Mouse (Mus musculus): Measurements from ENCODE around the gene Pttg1. TPM values are rescaled to one million over a fixed set of nuclear protein-coding genes. Genes with fewer than 3 reads are reported as not detected.
A peak's percentile ranks its signal among the peaks of the same experiment; 100 is the strongest.

Gene Pttg1
- polyA plus RNA-seq, 1 experiment from 2014 or later = 85.6 TPM

DNA sequence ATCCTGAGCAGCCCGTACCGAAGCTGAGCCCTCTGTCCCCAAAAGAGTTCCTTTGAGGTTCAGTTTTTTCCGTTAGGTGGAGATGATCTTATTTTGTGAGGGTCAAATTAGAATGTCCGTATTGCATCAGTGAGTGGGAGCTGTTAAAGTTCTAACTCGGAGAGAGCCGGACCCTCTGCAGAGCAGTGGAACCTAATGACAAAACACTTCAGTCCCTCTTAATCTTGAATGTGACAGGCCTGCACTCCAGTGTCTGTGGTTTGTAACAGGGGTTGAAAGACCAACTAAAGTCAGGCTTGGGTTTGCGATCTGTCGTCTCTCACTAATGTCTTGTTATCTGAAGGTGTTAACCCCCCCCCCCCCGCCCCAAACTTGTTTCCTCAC, 8.0 kb upstream of the Pttg1 start:
- H3K27ac ChIP-seq = no peak overlapping the region
- peak; percentile 66 for ATAC-seq (ENCODE audit: low FRiP score)
- H3K4me3 ChIP-seq = peak overlapping the region; percentile 72
- H3K4me2 ChIP-seq (replicated peaks) = peak overlapping the region; percentile 86
- H3K9me3 ChIP-seq (replicated peaks) = no peaks in the 10 kb centered on the region
- peak overlapping the region; percentile 68 for H3K9ac ChIP-seq
- H3K27me3 ChIP-seq = no peaks in the 10 kb centered on the region
- H3K36me3 ChIP-seq = peaks cover 18% of the 10 kb centered on the region
- H3K4me1 ChIP-seq = peaks cover 9% of the 10 kb centered on the region
- WGBS = 4% methylated on average over 9 of the region's 9 CpGs

DNA sequence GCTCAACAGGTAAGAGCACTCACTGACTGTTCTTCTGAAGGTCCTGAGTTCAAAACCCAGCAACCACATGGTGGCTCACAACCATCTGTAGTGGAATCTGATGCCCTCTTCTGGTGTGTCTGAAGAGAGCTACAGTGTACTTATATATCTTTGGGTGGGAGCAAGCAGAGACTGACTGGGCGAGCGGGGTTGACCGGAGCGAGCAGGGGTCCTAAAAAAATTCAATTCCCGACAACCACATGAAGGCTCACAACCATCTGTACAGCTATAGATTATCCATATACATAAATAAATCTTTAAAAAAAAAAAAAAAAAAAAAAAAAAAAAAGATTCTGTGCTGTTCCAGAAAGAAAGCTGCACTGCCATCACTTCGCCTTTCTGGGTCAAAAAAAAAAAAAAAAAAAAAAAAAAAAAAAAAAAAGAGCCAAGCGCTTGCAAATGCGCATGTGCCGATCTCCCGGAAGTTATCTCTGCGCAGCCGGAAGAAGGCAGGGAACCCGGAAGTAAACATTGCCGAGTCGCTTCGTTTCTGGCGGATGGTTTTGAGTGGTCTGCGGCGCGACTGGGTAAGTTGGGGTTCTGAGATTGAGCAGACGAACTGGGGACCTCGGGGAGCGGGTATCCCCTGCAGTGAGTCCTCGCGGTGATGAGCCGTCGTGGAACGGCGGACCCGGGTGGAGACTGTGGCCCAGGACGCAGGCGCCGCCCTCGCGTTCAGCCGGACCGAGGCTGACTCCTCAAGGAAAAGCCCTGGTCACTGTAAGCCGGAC, 7.4 kb upstream of the Pttg1 start, which contains the start of gene Slu7:
Gene Slu7, plus strand, starts transcription at position 491 of the 770 bp plus-strand sequence.
- peak within 1 kb of the TSS; percentile 72 for H3K4me3 ChIP-seq
- ATAC-seq (ENCODE audit: low FRiP score) = peak; percentile 91
- peaks cover 12% of the 10 kb centered on the region for H3K36me3 ChIP-seq
- H3K27ac ChIP-seq = no peak within 1 kb of the TSS
- H3K27me3 ChIP-seq = no peaks in the 10 kb centered on the region
- peaks cover 9% of the 10 kb centered on the region for H3K4me1 ChIP-seq
- H3K9ac ChIP-seq = peak within 1 kb of the TSS; percentile 68
- 9% methylated on average over 37 of the region's 38 CpGs for WGBS
- H3K4me2 ChIP-seq (replicated peaks) = peak within 1 kb of the TSS; percentile 86
- no peaks in the 10 kb centered on the region for H3K9me3 ChIP-seq (replicated peaks)

DNA sequence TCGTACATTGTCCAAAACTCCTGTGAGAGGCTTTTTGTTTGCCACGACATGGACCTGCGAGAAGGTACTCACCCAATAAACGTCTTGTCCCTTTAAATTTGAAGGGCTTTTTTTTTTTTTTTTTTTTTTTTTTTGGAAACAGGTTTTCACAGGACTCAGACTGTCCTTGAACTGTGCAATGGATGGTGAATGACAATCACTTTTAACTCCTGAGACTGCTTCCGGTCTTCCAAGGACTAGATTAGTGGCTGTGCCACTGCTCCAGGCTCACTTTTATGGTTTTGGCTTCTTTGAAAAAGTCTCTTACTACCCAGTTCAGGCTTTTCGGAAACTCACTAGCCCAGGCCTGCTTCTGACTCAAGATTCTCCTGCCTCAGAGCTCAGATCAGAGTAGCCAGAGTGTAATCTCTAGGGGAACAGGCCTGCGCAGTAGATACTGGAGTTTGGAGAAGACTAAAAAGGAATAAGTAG, 398 bp upstream of the Pttg1 start:
- peak overlapping the region; percentile 53 for H3K4me2 ChIP-seq (replicated peaks)
- 22% methylated on average over 7 of the region's 7 CpGs for WGBS
- H3K4me1 ChIP-seq = peaks cover 3% of the 10 kb centered on the region; the same call in 1 of the 2 replicates
- H3K9me3 ChIP-seq (replicated peaks) = no peaks in the 10 kb centered on the region
- no peaks in the 10 kb centered on the region for H3K27me3 ChIP-seq
- no peak overlapping the region for H3K9ac ChIP-seq
- H3K4me3 ChIP-seq = peak overlapping the region; percentile 52
- no peak overlapping the region for H3K27ac ChIP-seq
- ATAC-seq (ENCODE audit: low FRiP score) = no peak
- 0 out of 2 replicates have a peak, but pooled peaks cover 3% of the 10 kb centered on the region for H3K36me3 ChIP-seq

- Histone ChIP-seq H3K9ac (no peak overlapping the region), H3K4me2 (replicated peaks) (peak overlapping the region; percentile 53), H3K4me1 (peaks cover 3% of the 10 kb centered on the region; the same call in 1 of the 2 replicates), H3K27ac (no peak overlapping the region), H3K9me3 (replicated peaks) (no peaks in the 10 kb centered on the region), H3K27me3 (no peaks in the 10 kb centered on the region), H3K36me3 (0 out of 2 replicates have a peak, but pooled peaks cover 7% of the 10 kb centered on the region), H3K4me3 (peak overlapping the region; percentile 52; the same call in 1 of the 2 replicates)
- 93% methylated on average over 9 of the region's 9 CpGs for WGBS
- ATAC-seq (ENCODE audit: low FRiP score) = peak; percentile 11; the same call in 1 of the 2 replicates
These were observed 813 bp downstream of the Pttg1 start for GRCm38 (mm10) chr11:43425166-43425709.

DNA sequence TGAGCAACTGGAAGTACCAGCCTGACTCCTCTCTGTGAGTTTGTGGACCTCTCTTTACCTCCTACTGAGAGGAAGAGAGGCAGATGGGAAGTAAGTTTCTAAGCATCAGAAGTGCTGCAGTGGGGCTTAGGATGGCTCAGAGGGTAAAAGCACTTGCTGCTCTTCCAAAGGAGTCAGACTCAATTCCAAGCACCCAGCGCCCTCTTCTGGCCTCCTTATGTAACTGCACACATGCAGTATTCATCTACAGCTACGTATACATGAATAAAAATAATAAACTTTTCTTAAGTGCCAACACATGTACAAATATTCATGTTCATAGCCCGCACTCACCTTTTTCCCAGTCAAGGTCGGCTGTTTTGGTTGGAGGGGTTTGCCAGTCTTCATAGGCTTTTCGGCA, 1.7 kb downstream of the Pttg1 start:
- no peak overlapping the region for H3K27ac ChIP-seq
- no peak overlapping the region for H3K4me2 ChIP-seq (replicated peaks)
- H3K9ac ChIP-seq = no peak overlapping the region
- H3K36me3 ChIP-seq = 0 out of 2 replicates have a peak, but pooled peaks cover 7% of the 10 kb centered on the region
- 77% methylated on average over 5 of the region's 5 CpGs for WGBS
- H3K4me1 ChIP-seq = peaks cover 3% of the 10 kb centered on the region; the same call in 1 of the 2 replicates
- H3K27me3 ChIP-seq = no peaks in the 10 kb centered on the region
- no peak for ATAC-seq (ENCODE audit: low FRiP score)
- H3K4me3 ChIP-seq = no peak overlapping the region
- no peaks in the 10 kb centered on the region for H3K9me3 ChIP-seq (replicated peaks)

- H3K4me1 ChIP-seq = peaks cover 10% of the 10 kb centered on the region; the same call in 1 of the 2 replicates
These were observed 8.8 kb downstream of the Pttg1 start for GRCm38 (mm10) chr11:43417201-43417600.

GRCm38 (mm10) chr11:43412771-43413451, 13.1 kb downstream of the Pttg1 start:
- Histone ChIP-seq H3K9ac (no peak overlapping the region), H3K27ac (no peak overlapping the region), H3K9me3 (replicated peaks) (no peaks in the 10 kb centered on the region), H3K27me3 (no peaks in the 10 kb centered on the region), H3K4me3 (no peak overlapping the region), H3K36me3 (no peaks in the 10 kb centered on the region), H3K4me1 (peaks cover 10% of the 10 kb centered on the region; the same call in 1 of the 2 replicates), H3K4me2 (replicated peaks) (no peak overlapping the region)
- ATAC-seq (ENCODE audit: low FRiP score) = 0 out of 2 replicates have a peak, but pooled peaks have one; percentile 35
- 29% methylated on average over 14 of the region's 14 CpGs for WGBS

More at GRCm38 (mm10) chr11:43417201-43417600, 8.8 kb downstream of the Pttg1 start:
- peak; percentile 49; the same call in 1 of the 2 replicates for ATAC-seq (ENCODE audit: low FRiP score)
- H3K9me3 ChIP-seq (replicated peaks) = no peaks in the 10 kb centered on the region
- H3K27ac ChIP-seq = no peak overlapping the region
- H3K4me3 ChIP-seq = no peak overlapping the region
- WGBS = 41% methylated on average over 7 of the region's 7 CpGs
- H3K27me3 ChIP-seq = no peaks in the 10 kb centered on the region
- no peak overlapping the region for H3K9ac ChIP-seq
- 0 out of 2 replicates have a peak, but pooled peaks cover 4% of the 10 kb centered on the region for H3K36me3 ChIP-seq
- H3K4me2 ChIP-seq (replicated peaks) = no peak overlapping the region

DNA sequence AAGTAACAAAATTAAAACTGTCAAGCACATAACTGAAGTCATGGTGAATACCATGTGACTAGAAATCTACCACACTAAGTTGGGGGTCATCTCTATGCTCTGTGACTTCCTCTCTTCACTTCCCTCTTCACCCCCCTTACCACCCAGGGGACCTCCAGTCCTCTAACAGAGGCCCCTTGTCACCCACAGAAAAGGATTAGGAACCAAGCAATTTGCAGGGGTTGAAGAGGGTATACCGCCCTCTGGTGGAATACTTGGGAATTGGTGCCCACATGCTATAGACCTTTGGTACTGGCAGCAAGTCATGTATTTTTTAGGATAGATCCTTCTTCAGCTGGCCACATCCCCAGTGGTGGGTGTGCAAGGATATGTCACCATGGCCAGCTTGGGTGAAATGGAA, 14.6 kb downstream of the Pttg1 start:
- H3K4me1 ChIP-seq = 0 out of 2 replicates have a peak, but pooled peaks cover 3% of the 10 kb centered on the region
- no peak overlapping the region for H3K4me2 ChIP-seq (replicated peaks)
- H3K36me3 ChIP-seq = no peaks in the 10 kb centered on the region
- 4% methylated on average over 1 of the region's 1 CpGs for WGBS
- ATAC-seq (ENCODE audit: low FRiP score) = no peak
- no peaks in the 10 kb centered on the region for H3K27me3 ChIP-seq
- H3K9ac ChIP-seq = no peak overlapping the region
- no peak overlapping the region for H3K4me3 ChIP-seq
- H3K27ac ChIP-seq = no peak overlapping the region
- H3K9me3 ChIP-seq (replicated peaks) = no peaks in the 10 kb centered on the region

DNA sequence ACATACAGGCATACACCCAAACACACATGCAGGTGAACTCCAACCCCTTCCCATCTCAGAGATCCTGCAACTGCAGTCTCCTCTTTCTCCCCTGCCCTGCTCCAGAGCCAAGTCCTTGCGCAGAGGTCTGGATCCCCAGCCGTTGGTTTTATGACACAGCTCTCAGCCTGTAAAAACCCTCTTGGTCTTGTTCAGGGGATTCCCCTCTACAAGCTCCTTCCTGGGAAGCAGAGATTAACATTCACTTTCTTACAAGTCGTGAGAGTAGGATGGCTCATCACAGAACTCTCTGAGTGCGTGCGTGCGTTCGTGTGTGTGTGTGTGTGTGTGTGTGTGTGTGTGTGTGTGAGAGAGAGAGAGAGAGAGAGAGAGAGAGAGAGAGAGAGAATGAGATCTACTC, 15.8 kb downstream of the Pttg1 start:
- Histone ChIP-seq H3K27ac (no peak overlapping the region), H3K27me3 (no peaks in the 10 kb centered on the region), H3K4me1 (0 out of 2 replicates have a peak, but pooled peaks cover 3% of the 10 kb centered on the region), H3K9me3 (replicated peaks) (no peaks in the 10 kb centered on the region), H3K4me2 (replicated peaks) (no peak overlapping the region), H3K4me3 (no peak overlapping the region), H3K9ac (no peak overlapping the region), H3K36me3 (no peaks in the 10 kb centered on the region)
- 82% methylated on average over 7 of the region's 7 CpGs for WGBS
- ATAC-seq (ENCODE audit: low FRiP score) = no peak

DNA sequence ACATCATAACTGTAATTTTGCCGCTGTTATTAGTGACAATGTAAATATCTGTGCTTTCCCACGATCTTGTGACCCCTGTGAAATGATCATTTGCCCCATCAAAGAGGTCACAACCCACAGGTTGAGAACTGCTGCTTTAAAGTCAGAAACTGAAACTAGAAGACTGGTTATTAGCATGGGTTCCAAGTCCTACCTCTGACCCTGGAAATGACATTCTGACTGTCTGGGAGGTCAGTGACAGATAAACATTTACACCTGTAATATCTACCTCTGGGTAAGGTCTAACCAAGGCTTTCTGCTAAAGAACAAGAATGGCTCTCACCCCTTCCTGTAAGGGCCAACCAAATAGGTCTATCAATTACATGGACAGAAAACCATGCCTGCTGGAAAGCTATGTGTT, 17.2 kb downstream of the Pttg1 start:
- H3K9me3 ChIP-seq (replicated peaks) = peaks cover 8% of the 10 kb centered on the region
- no peaks in the 10 kb centered on the region for H3K4me1 ChIP-seq
- H3K4me2 ChIP-seq (replicated peaks) = no peak overlapping the region
- no peak overlapping the region for H3K4me3 ChIP-seq
- no peak for ATAC-seq (ENCODE audit: low FRiP score)
- H3K9ac ChIP-seq = no peak overlapping the region
- 79% methylated on average over 2 of the region's 2 CpGs for WGBS
- H3K27me3 ChIP-seq = no peaks in the 10 kb centered on the region
- H3K36me3 ChIP-seq = no peaks in the 10 kb centered on the region
- H3K27ac ChIP-seq = no peak overlapping the region

DNA sequence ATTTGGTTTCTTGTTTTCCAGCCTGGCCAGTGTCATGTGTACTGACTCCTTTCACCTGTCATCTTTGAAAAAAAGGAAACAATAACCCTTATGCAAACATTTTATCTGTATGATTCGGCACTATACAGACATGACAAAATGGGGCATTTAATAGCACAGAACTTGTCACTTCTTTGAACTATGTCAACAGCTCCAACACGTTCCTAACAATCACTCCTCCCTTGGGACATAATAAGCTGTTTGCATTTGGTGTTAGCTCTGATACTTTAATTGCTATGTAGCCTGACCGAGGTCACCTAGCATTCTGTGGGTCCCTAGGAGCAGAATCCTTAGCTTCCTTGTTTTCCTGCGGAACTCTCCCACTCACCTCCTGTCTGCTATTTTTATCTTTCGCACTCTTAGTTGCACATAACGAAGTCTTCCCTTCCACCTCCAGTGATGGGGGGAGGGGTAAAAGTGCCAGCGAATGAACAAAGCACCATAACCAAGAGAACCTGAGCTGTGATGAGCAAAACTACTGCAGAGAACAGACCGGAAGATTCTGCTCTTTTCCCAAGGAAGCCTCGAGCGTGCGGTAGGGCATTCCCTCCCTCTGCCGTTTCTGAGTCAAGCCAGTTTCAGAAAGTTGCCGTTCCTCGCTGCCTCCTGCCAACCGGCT, 21.8 kb downstream of the Pttg1 start:
- no peaks in the 10 kb centered on the region for H3K36me3 ChIP-seq

More for the DNA sequence above, 21.8 kb downstream of the Pttg1 start:
- H3K4me3 ChIP-seq = no peak overlapping the region
- no peaks in the 10 kb centered on the region for H3K4me1 ChIP-seq
- no peaks in the 10 kb centered on the region for H3K27me3 ChIP-seq
- H3K4me2 ChIP-seq (replicated peaks) = no peak overlapping the region
- no peak for ATAC-seq (ENCODE audit: low FRiP score)
- WGBS = 91% methylated on average over 15 of the region's 15 CpGs
- no peak overlapping the region for H3K27ac ChIP-seq
- H3K9me3 ChIP-seq (replicated peaks) = peaks cover 8% of the 10 kb centered on the region
- no peak overlapping the region for H3K9ac ChIP-seq

All from hindbrain, embryonic 12.5 days (tissue).